Mouse (Mus musculus) layer of hippocampus, adult 18-20 months (tissue): Measurements from ENCODE around the gene Calhm5. TPM values are rescaled to one million over a fixed set of nuclear protein-coding genes. Genes with fewer than 3 reads are reported as not detected.

Experiments
- DNase-seq, 2 experiments: peaks; one replicate each; pipeline ENCODE4 v3.0.0; 2022; ENCODE audit warnings: low spot score in 2 of 2
- long read RNA-seq: library from polyadenylated mRNA; stranded (forward); transcript quantifications from one replicate; pipeline ENCODE4 v2.0.0, GENCODE M21; 2021
- total RNA-seq, 2 experiments: library from RNA; stranded (reverse); gene quantifications; 2 replicates each; pipeline ENCODE4 v1.2.3; 2021

Gene Calhm5
- 1 to 10 TPM; 4.0 to 4.1 TPM for total RNA-seq
- long read RNA-seq, full-length matches to known transcripts = 9 of 9 reads
- long read RNA-seq, partial matches to known transcripts = 0 of 9 reads
- long read RNA-seq, other reads (novel, unspliced or antisense) = 0 of 9 reads

DNA sequence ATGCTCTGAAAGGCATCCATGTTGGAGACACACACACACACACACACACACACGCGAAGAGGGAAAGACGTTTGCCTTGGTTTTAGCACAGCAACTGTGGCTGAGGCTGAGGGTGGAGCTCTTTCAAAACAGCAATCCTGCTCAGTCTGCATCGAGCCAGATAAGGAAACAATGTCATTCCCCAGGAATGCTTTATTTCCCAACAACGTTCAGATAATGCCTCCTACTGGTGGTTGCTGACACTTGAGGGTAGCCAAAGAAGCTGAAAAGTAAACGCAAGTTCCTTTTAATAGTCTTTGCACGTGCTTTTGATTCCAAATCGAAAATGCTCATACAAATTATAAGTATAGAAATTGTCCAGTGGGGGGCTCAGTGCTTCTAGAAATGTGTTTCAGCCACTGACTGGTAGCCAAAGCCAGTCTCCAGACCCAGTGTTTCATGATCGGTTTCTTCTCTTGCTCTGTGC is at the start of gene Calhm5:
Gene Calhm5, minus strand, starts transcription at position 102 of the 466 bp plus-strand sequence.
- peak; percentile 35 to 68 for DNase-seq

DNA sequence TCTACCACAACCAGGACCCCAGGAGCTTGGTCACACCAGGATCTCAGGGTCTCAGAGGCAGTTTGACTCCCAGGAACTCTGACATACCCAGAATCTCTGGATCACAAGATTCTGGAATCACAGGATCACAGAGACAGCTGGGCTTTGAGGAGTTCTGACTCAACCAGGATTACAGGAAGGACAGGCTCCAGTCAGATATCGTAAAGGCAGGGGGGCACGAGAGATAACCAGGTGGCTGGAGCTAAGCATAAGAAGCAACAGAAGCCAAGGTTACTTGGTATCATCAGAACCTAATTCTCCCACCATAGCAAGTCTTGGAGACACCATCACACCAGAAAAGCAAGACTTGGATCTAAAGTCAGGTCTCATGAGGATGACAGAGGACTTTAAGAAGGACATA is 45.4 kb upstream of the Calhm5 start:
- no peak for DNase-seq

DNA sequence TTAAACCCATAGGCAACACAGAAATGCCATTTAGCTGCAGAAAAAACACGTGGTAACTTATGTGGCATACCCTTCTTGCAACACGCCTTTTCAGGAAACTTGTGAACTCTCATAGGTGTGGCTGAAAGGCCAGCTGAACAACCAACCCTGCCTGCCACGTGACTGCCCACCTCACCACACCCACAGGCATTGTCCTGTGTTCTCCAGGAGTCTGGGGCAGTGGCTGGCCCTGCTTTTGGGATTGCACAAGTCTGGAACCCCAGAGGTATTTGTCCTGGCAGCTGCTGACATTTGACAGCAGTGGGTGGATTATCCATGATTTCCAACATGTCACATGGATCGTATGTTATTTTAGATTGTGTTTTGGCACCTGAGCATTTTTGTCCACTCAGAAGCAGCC is 43.4 kb upstream of the Calhm5 start:
- DNase-seq = no peak

- DNase-seq = peak in 1 of 2 experiments; percentile 15
Measured at GRCm38 (mm10) chr10:34138027-34138426, 41.7 kb upstream of the Calhm5 start.

- DNase-seq = no peak
Measured at GRCm38 (mm10) chr10:34136432-34136831, 40.1 kb upstream of the Calhm5 start.

DNA sequence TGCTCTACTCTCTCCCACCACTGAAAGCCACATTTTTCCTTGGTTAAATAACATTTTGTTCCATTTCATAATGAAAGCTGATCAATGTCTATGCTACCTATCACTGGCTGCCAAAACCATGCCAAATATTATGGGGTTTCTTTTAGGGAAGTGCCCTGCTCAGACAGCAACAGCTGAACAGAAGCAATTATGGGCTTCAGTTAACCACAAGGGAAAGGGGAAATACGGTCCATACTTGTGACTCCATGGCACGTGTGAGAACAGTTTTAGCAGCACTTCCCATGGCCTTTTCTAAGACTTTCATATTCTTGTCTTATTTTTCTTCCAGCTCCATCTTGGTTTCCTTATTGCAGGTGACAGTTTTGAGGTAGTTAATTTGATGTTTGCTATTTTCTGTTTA is 35.0 kb upstream of the Calhm5 start:
- no peak for DNase-seq

DNA sequence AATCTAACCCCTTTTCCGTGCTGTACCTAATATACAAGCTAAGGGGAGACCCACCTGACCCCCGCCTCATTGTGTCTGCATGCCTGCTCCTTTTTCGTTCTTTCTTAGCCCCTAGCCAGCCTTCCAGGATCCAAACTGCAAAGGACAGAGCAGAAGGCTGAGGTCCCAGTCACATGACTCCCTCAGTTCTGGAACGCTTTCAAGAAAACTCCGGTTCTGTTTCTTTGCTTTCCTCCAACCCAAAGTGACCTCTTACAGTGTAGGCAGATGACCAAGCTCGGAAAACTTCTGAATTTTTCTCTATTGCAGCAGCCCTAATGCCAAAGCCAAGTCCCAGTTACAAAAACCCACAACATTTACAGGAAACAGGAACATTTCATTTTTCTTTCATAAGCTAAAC is 32.1 kb upstream of the Calhm5 start:
- no peak for DNase-seq

- peak; percentile 30 to 48 for DNase-seq
Measured at GRCm38 (mm10) chr10:34127392-34128378, 31.4 kb upstream of the Calhm5 start, which contains the start of gene Calhm6. TSS of gene Calhm6 (minus strand) at chr10:34127984.

DNA sequence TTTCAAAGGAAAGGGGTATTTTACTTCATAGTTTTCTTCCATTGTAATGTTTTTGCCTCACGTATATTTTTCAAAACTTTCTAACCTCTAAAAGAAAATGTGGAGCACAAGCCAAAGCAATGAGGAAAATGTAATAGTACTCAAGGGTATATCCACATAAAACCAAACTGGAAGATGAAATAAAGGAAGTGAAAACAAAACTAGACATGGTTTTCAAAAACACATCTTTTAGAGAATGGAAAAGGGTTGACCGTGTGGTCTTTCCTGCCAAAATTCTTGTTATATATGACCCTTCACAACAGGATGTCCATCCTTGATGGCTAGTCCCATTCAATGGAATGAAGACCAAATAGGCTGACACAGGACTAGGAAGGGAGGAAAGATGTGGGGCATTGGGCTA is 22.1 kb upstream of the Calhm5 start:
- DNase-seq = no peak

- no peak for DNase-seq
Measured at GRCm38 (mm10) chr10:34117770-34118169, 21.5 kb upstream of the Calhm5 start.

- no peak for DNase-seq
Measured at GRCm38 (mm10) chr10:34117131-34117530, 20.8 kb upstream of the Calhm5 start.

GRCm38 (mm10) chr10:34111964-34112738 is 15.8 kb upstream of the Calhm5 start:
- no peak for DNase-seq

GRCm38 (mm10) chr10:34110863-34111465 is 14.6 kb upstream of the Calhm5 start:
- DNase-seq = no peak

DNA sequence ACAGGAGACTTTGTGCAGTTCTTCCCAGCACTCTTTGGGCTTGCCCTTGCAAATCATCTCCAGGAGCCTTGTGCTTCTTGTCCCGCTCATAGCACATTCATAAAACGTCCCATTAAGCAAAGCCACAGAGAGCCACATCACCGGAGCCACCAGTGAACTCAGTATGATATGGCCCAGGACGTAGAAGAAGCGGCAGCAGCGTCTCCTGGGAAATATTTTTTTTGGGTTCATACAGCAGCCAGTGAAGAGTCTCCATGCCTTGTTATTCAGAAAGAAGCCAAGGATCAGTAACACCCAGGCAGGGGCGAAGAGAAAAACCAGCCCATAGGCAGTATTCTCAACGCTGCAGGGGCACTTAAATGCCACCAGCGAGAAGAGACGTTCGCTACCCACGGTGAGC is 355 bp downstream of the Calhm5 start:
- DNase-seq = no peak

DNA sequence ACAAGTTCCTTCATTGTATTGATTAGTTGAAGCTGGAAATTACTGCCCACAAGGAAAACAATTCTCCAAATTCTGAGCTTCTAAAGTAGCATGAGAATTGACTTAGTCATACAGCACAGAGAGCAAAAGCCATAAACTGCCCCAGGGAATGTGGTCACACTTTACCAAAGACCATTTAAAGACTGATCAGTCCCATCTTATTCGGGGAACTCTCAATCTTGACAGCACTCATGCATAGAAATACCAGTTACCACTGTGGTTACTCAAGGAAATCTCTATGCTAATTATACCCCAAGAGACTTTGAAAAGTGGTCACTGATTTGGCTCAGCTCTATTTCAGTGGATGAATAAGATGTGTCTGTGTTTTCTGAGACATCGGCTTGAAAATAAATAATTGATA is 1.2 kb downstream of the Calhm5 start:
- DNase-seq = no peak

GRCm38 (mm10) chr10:34091888-34092287 is 4.4 kb downstream of the Calhm5 start:
- DNase-seq = peak; percentile 54 to 76

DNA sequence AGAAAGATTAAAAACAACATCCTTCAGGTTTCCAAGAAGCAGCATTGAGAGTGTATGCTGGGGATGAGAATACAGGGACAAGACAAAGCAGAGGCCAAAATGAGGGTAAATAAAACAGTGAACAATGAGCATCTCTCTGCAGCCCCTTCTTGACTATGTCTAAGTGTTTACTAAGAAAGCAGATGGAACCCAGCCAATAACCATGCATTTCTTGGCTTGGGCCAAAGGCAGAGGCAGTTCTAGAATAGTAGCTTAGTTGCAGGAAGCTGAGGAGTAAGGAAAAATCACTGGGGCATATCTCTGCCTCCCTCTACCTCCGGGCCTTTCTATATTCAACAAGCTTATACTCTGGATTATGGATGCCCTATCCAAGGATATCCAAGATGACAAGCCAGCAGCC is 5.8 kb downstream of the Calhm5 start:
- no peak for DNase-seq

DNA sequence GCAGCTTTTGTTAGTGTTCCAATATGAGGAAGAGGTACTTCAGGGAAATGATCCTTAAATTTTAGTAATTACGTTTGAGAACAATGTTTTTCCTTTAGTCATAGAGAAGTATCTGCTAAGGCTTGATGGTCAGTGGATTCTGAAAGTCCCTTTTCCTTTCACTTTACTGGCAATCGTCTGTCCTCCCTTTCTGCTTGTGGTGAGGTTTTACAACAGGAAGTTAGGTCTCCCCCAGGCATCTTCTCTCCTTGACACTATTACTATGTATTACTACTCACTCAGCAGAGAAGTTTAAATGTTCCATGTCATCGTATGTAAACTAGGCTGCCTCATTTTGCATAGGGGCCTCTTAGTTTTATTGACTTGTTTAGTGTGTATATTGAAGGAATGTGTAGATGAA is 6.8 kb downstream of the Calhm5 start:
- DNase-seq = no peak

DNA sequence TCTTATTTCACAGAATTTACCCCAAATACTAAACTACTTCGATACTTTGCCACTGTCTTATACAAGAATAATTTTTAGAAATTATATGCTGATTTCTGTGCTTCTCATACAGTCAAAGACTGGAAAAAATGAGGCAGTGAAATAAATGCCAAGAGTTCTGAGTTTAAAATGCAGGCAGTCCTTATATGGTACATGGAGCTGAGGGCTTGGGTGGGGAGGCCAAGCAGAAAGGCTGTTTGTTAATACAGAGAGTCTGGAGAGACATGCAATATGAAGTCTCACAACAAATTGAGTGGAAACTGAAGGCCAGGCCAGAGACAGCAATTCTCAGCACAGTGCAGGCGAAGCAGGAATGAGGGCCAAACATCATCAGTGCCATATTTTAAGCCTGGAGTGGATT is 7.8 kb downstream of the Calhm5 start:
- DNase-seq = no peak

GRCm38 (mm10) chr10:34086514-34086913 is 9.8 kb downstream of the Calhm5 start:
- DNase-seq = no peak

- DNase-seq = no peak
Measured at GRCm38 (mm10) chr10:34074522-34075200, 21.7 kb downstream of the Calhm5 start.
